Mouse (Mus musculus) fibroblast of lung, adult 2 months (primary cell): ENCODE measurements around the gene Pjvk.
"Not testable (repeated sequence)": the region's sequence is repeated elsewhere in the genome, so short reads cannot be mapped to it uniquely, and the experiment has no call there.

Experiments used
- DNase-seq: peaks from one replicate; pipeline ENCODE4 v3.0.0-alpha.2; 2011; ENCODE audit warnings: low read depth

The Pjvk gene

DNA sequence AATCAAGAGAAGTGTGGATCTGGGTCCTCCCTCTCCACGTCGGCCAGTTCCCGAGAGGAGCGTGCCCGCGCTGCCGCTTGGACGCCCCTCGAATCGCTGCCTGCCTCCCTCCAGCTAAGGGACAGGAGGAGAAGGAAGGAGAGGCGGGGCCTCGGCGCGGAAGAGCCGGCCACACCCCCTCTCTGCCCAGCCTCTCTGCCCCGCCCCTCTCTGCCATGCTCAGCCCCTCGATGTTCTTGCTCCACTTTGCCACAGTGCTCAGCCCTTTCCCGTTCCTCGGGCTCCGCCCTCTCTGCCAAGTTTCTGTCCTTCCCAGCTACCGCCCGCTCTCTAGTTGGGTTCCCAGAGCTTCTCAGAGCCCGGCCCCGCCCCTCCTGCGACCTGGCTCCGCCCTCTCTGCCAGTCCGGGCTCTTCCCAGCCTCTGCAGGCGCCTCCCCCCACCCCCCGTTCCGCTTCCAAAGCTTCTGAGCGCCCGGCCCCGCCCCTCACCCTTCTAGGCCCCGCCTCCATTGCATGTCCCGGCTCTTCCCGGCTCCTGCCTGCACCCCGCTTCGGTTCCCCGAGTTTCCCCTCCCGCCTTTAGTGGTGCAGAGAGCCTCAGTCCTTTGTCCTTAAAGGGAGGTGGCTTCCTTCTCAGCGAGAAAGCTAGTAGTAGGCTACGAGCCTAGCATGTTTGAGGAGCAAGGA lies at the start of gene Pjvk, which contains the start of gene Prkra:
Gene Pjvk, plus strand, starts transcription at position 594 of the 688 bp plus-strand sequence.
Gene Prkra, minus strand, starts transcription at position 133 of the 688 bp plus-strand sequence.
- DNase-seq, result peak; percentile 98

GRCm38 (mm10) chr2:76599214-76599613 lies 49.1 kb upstream of the Pjvk start:
- no peak for DNase-seq

GRCm38 (mm10) chr2:76602256-76602655 lies 46.0 kb upstream of the Pjvk start:
- no peak for DNase-seq

- no peak for DNase-seq
Observed at GRCm38 (mm10) chr2:76606704-76607103, 41.6 kb upstream of the Pjvk start.

- no peak for DNase-seq
Observed at GRCm38 (mm10) chr2:76610326-76611104, 37.8 kb upstream of the Pjvk start.

- DNase-seq, result no peak
Observed at GRCm38 (mm10) chr2:76611996-76612395, 36.3 kb upstream of the Pjvk start.

DNA sequence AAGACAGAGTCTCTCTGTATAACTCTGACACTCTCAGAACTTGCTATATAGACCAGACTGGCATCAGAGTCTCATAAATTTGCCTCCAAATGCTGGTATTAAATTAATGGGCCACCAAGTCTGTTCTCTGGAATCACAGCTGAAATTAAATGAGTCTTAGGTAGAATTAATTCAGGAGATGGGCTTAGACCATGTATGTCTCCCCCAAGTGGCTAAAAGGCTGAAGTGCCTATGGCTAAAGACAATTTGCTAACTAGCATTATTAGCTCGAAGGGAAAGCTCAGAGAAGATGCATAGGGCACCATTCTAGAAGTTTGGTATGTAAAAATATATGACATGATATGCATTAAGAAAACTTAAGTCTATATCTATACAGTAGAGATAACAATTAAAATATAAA lies 30.2 kb upstream of the Pjvk start:
- peak; percentile 18 for DNase-seq

- DNase-seq, result no peak
Observed at GRCm38 (mm10) chr2:76620188-76620587, 28.1 kb upstream of the Pjvk start.

DNA sequence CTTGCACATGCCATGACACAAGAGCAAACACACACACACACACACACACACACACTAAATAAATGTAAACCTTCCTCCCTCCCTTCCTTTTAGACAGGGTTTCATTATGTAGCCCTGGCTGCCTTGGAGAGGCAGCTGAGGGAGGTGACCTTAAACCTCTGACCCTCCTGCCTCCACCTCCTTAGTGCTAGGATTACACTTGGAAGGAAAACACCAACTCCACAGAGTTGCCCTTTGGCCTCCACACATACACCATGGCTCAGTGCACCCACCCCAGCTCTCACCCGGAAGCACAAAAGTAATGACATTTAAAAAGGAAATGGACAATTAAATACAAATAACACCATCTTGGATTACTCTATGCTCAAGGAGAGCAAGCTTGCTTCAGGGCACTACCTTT lies 26.6 kb upstream of the Pjvk start:
- DNase-seq, result no peak

GRCm38 (mm10) chr2:76622316-76622715 lies 26.0 kb upstream of the Pjvk start:
- not testable (repeated sequence) for DNase-seq

- no peak for DNase-seq
Observed at GRCm38 (mm10) chr2:76630293-76630692, 18.0 kb upstream of the Pjvk start.

DNA sequence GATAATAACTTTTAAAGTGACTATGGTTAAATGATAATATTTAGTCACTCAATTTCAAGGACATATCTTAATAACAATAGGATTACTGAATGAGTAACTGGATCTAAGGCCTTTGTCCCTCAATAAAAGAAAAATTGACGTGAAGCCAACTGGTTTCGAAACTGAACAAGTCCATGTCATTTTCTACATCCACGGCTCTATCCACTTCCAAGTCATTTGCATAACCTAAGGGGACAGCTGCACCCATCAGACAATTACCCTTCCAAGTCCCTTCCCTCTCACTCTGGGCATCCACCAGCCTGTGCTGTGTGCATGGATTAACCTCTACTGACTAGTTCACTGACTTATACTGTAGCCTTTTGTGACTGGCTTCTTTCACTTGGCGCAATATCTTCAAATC lies 16.7 kb upstream of the Pjvk start:
- DNase-seq, result no peak

GRCm38 (mm10) chr2:76639637-76640036 lies 8.6 kb upstream of the Pjvk start:
- no peak for DNase-seq

GRCm38 (mm10) chr2:76643801-76644200 lies 4.5 kb upstream of the Pjvk start:
- no peak for DNase-seq

- no peak for DNase-seq
Observed at GRCm38 (mm10) chr2:76647441-76647869, 821 bp upstream of the Pjvk start.

DNA sequence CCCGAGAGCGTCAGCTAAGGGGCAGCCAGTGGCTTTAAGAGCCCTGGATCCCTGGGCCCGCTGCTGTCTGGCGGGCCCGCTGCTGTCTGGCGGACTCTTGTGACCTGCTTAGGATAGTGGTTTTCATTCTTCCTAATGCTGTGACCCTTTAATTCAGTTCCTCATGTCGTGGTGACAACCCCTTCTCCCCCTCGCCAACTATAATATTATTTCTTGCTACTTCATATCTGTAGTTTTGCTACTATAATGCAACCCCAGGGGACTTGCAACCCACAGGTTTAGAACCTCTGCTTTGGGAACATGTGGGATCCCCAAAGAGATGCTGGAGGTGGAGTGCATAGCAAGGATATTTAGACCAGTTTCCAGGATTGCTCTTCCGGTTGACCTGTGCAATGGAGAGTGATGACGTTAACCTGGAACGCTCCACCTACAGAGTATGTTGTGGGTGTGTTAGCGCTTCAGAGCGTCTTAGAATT lies 428 bp downstream of the Pjvk start:
- no peak for DNase-seq

DNA sequence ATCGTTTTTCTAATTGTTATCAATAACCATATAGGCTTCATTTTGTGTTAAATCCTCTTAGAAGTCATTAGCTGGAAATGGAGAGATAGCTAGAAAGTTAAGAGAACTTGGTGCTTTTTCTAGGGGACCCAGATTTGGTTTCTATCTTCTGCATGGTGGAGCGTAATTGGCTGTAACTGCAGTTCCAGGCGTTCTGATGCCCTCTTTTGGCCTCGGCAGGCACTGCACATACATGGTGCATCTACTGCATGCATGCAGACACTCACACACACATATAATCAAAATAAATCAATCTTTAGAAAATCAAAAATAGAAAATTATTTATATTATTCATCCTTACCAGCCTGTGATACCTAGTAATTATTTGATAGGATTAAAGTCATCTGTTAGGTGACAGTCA lies 4.8 kb downstream of the Pjvk start:
- DNase-seq, result no peak

DNA sequence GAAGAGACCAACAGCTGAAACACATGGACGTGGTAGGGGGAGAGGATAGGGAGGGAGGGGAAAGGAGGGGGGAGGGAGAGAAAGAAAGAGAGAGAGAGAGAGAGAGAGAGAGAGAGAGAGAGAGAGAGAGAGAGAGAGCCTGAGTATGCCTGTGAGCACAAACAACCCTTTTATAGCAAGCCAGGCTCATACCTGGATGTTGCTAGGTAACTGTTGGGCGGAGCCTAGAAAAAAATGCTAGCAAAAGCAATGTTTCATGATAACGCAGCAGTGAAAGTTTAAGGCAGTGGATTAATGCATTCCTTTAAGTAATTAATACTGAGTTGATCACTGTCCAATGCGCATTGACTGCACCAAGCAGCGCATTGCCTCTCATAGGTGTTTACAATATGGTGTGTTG lies 6.4 kb downstream of the Pjvk start:
- DNase-seq, result no peak

GRCm38 (mm10) chr2:76655444-76655843 lies 7.2 kb downstream of the Pjvk start:
- DNase-seq, result no peak

- no peak for DNase-seq
Observed at GRCm38 (mm10) chr2:76655982-76656381, 7.7 kb downstream of the Pjvk start.

- no peak for DNase-seq
Observed at GRCm38 (mm10) chr2:76658551-76658950, 10.3 kb downstream of the Pjvk start.

DNA sequence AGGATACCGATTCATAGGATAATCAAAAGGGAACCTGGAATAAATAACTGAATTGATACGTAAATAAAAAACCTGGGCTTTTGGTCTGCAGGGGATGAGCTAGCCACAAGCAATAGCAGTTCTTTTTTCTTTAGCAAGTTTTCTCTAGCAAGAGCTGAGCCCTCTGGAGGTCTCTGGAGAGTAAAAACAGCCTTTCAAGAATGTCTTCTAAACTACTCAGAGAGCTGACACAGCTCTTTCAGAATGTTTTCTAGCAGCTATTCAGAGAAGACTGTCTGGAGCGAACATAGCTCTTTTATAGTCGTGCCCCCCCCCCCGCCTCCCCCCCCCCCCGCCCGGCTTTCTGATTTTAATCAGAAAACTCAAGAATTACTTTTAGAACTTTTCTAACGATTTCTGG lies 11.1 kb downstream of the Pjvk start:
- no peak for DNase-seq

- DNase-seq, result no peak
Observed at GRCm38 (mm10) chr2:76665531-76665930, 17.3 kb downstream of the Pjvk start.
